ENCODE assay signal across 20 mouse cellular contexts in the genomic region with DNA sequence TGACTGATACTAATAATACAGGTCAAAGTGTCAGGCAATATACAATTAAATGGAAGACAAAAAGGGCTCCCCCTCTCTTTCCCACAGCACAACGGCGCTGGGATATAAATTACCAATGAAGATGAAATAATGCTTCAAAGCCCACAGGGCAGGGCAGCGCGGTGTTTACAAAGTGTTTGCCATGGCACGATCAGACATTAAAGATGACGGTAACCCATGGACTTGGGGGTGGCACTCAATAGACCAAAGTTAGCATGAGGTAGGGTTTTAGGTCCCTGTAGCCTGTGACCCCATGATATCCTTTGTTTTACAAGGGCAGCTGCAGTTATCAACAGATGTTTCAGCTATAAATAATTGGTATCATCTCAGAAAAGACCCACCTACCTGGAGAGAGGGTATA.
DNase-seq lines count a peak whose midpoint lies in the region; ATAC-seq lines count a peak whose summit lies in the region.
"Had no signal": no experiment of that assay in that cellular context is flagged by ENCODE, and none has a peak within 500 bp of the region (broad histone marks: within the 10 kb centered on the region; RNA-seq: fewer than 3 reads in every experiment).

No protein-coding gene starts in this region.

- H3K27me3 ChIP-seq in heart, embryonic 10.5 days (ENCODE audit: insufficient read depth, poor library complexity, severe bottlenecking) = no peaks in the 10 kb centered on the region
- no peaks in the 10 kb centered on the region for H3K27me3 ChIP-seq in lung, embryonic 16.5 days (ENCODE audit: control insufficient read depth, insufficient read depth, low read depth, low read length)
- H3K27me3 ChIP-seq in midbrain, embryonic 12.5 days = peaks cover 56% of the 10 kb centered on the region
- H3K27me3 ChIP-seq in neural tube, embryonic 13.5 days = peaks cover 33% of the 10 kb centered on the region
- H3K27me3 ChIP-seq: limb, embryonic 13.5 days; liver, embryonic 12.5 days; stomach, embryonic 15.5 days had no signal

- DNase-seq in heart, adult 11 months = peak; percentile 82
- no peak for DNase-seq in heart, embryonic 10.5 days (ENCODE audit: low spot score)
- no peak for DNase-seq in lung, adult 18-20 months
- DNase-seq in gastrocnemius, postnatal 10 days = no peak
- DNase-seq: adrenal gland, postnatal 25 days; cerebellum, adult 9-10 months; gastrocnemius, postnatal 14 days; heart, adult 18-20 months; kidney, adult 8-10 months; kidney, postnatal 25 days; lung, adult 2 months; thymus, postnatal 25 days had no signal

- no peaks in the 10 kb centered on the region for H3K36me3 ChIP-seq in heart, embryonic 10.5 days
- H3K36me3 ChIP-seq in lung, embryonic 16.5 days (ENCODE audit: control insufficient read depth, insufficient read depth, low read length) = no peaks in the 10 kb centered on the region
- H3K36me3 ChIP-seq in midbrain, embryonic 12.5 days = no peaks in the 10 kb centered on the region
- no peaks in the 10 kb centered on the region for H3K36me3 ChIP-seq in neural tube, embryonic 13.5 days
- H3K36me3 ChIP-seq: limb, embryonic 13.5 days; liver, embryonic 12.5 days; stomach, embryonic 15.5 days had no signal

- 83% methylated on average over 6 of the region's 6 CpGs for WGBS in heart, embryonic 10.5 days
- 36% methylated on average over 6 of the region's 6 CpGs for WGBS in lung, embryonic 16.5 days
- 38% methylated on average over 6 of the region's 6 CpGs for WGBS in midbrain, embryonic 12.5 days
- WGBS in neural tube, embryonic 13.5 days = 17% methylated on average over 6 of the region's 6 CpGs

- ATAC-seq in lung, embryonic 16.5 days (ENCODE audit: low read depth) = no peak
- peak; percentile 48; the same call in 1 of the 2 replicates for ATAC-seq in midbrain, embryonic 12.5 days (ENCODE audit: low FRiP score, low read depth)
- ATAC-seq in neural tube, embryonic 13.5 days (ENCODE audit: low read depth) = peak; percentile 32; the same call in 1 of the 2 replicates
- ATAC-seq: inflammation-experienced regulatory T-cells, adult 6 months; liver, embryonic 12.5 days had no signal

- H3K4me2 ChIP-seq in lung, embryonic 16.5 days (ENCODE audit: low read depth, low read length) = peak overlapping the region; percentile 29; the same call in 1 of the 2 replicates
- H3K4me2 ChIP-seq in midbrain, embryonic 12.5 days (replicated peaks) = no peak overlapping the region
- peak overlapping the region; percentile 11 for H3K4me2 ChIP-seq in neural tube, embryonic 13.5 days
- H3K4me2 ChIP-seq: hindbrain, embryonic 14.5 days; limb, embryonic 13.5 days; liver, embryonic 12.5 days; stomach, embryonic 15.5 days had no signal

- H3K4me3 ChIP-seq in heart, embryonic 10.5 days = no peak overlapping the region
- no peak overlapping the region for H3K4me3 ChIP-seq in lung, embryonic 16.5 days (ENCODE audit: low read length)
- H3K4me3 ChIP-seq in midbrain, embryonic 12.5 days = no peak overlapping the region
- H3K4me3 ChIP-seq in neural tube, embryonic 13.5 days = no peak overlapping the region
- H3K4me3 ChIP-seq: limb, embryonic 13.5 days; liver, embryonic 12.5 days; stomach, embryonic 15.5 days had no signal

- H3K9me3 ChIP-seq in heart, embryonic 10.5 days = no peaks in the 10 kb centered on the region
- H3K9me3 ChIP-seq in lung, embryonic 16.5 days (ENCODE audit: control insufficient read depth, low read length) = no peaks in the 10 kb centered on the region
- no peaks in the 10 kb centered on the region for H3K9me3 ChIP-seq in midbrain, embryonic 12.5 days
- no peaks in the 10 kb centered on the region for H3K9me3 ChIP-seq in neural tube, embryonic 13.5 days
- H3K9me3 ChIP-seq: limb, embryonic 13.5 days; liver, embryonic 12.5 days; stomach, embryonic 15.5 days had no signal

- H3K4me1 ChIP-seq in heart, embryonic 10.5 days = peaks cover 10% of the 10 kb centered on the region
- peaks cover 28% of the 10 kb centered on the region for H3K4me1 ChIP-seq in lung, embryonic 16.5 days (replicated peaks; ENCODE audit: control insufficient read depth, insufficient read depth, low read length)
- peaks cover 33% of the 10 kb centered on the region; the same call in 1 of the 2 replicates for H3K4me1 ChIP-seq in midbrain, embryonic 12.5 days
- peaks cover 16% of the 10 kb centered on the region for H3K4me1 ChIP-seq in neural tube, embryonic 13.5 days (replicated peaks)
- H3K4me1 ChIP-seq: liver, embryonic 12.5 days; stomach, embryonic 15.5 days had no signal

- no peak overlapping the region for H3K27ac ChIP-seq in heart, embryonic 10.5 days
- H3K27ac ChIP-seq in lung, embryonic 16.5 days (ENCODE audit: low read length) = peak overlapping the region; percentile 88; the same call in 1 of the 2 replicates
- peak overlapping the region; percentile 43; the same call in 1 of the 2 replicates for H3K27ac ChIP-seq in midbrain, embryonic 12.5 days (replicated peaks)
- no peak overlapping the region for H3K27ac ChIP-seq in neural tube, embryonic 13.5 days (replicated peaks)
- H3K27ac ChIP-seq: hindbrain, embryonic 14.5 days; limb, embryonic 13.5 days; liver, embryonic 12.5 days; stomach, embryonic 15.5 days had no signal

- no peak overlapping the region for H3K9ac ChIP-seq in lung, embryonic 16.5 days (ENCODE audit: low read length)
- no peak overlapping the region for H3K9ac ChIP-seq in midbrain, embryonic 12.5 days (replicated peaks)
- H3K9ac ChIP-seq in neural tube, embryonic 13.5 days = no peak overlapping the region
- H3K9ac ChIP-seq: hindbrain, embryonic 14.5 days; limb, embryonic 13.5 days; liver, embryonic 12.5 days; stomach, embryonic 15.5 days had no signal

Comparison
In these comparisons a context has a peak if more than half of its experiments do, and no peak if none do; other contexts are left out.
1. H3K27ac ChIP-seq: peak in lung, embryonic 16.5 days (single experiment) and midbrain, embryonic 12.5 days (single experiment); none in heart, embryonic 10.5 days (single experiment) and neural tube, embryonic 13.5 days (single experiment).